Mouse (Mus musculus) right cerebral cortex, postnatal 4 days (tissue): ENCODE results near the gene Sema7a.

Experiments
- DNase-seq: peaks from one replicate; pipeline ENCODE4 v3.0.0-alpha.2; 2022

The Sema7a gene

GRCm38 (mm10) chr9:57961863-57962778, 22.2 kb downstream of the Sema7a start:
- DNase-seq = no peak

GRCm38 (mm10) chr9:57963249-57963997, 23.5 kb downstream of the Sema7a start:
- no peak for DNase-seq

- no peak for DNase-seq
Observed at GRCm38 (mm10) chr9:57963998-57964395, 24.1 kb downstream of the Sema7a start.

GRCm38 (mm10) chr9:57964528-57965250, 24.8 kb downstream of the Sema7a start:
- DNase-seq = no peak

- DNase-seq = no peak
Observed at GRCm38 (mm10) chr9:57965281-57966185, 25.6 kb downstream of the Sema7a start.

GRCm38 (mm10) chr9:57967237-57967960, 27.5 kb downstream of the Sema7a start:
- peak; percentile 56 for DNase-seq

- no peak for DNase-seq
Observed at GRCm38 (mm10) chr9:57968166-57968771, 28.4 kb downstream of the Sema7a start.

GRCm38 (mm10) chr9:57968783-57969542, 29.1 kb downstream of the Sema7a start:
- no peak for DNase-seq

- no peak for DNase-seq
Observed at GRCm38 (mm10) chr9:57969736-57970495, 30.0 kb downstream of the Sema7a start.

- DNase-seq = no peak
Observed at GRCm38 (mm10) chr9:57971413-57971812, 31.5 kb downstream of the Sema7a start.

GRCm38 (mm10) chr9:57972141-57972591, 32.3 kb downstream of the Sema7a start:
- no peak for DNase-seq

GRCm38 (mm10) chr9:57972776-57973439, 33.0 kb downstream of the Sema7a start:
- DNase-seq = no peak

GRCm38 (mm10) chr9:57973440-57974066, 33.6 kb downstream of the Sema7a start:
- no peak for DNase-seq

GRCm38 (mm10) chr9:57974221-57974620, 34.3 kb downstream of the Sema7a start:
- DNase-seq = no peak

GRCm38 (mm10) chr9:57975200-57975821, 35.4 kb downstream of the Sema7a start:
- DNase-seq = no peak

GRCm38 (mm10) chr9:57978025-57978424, 38.1 kb downstream of the Sema7a start:
- no peak for DNase-seq

GRCm38 (mm10) chr9:57978858-57979257, 38.9 kb downstream of the Sema7a start:
- no peak for DNase-seq

GRCm38 (mm10) chr9:57980570-57980969, 40.7 kb downstream of the Sema7a start:
- DNase-seq = no peak
